Mouse (Mus musculus) embryonic facial prominence, embryonic 12.5 days (tissue): ENCODE results near the gene Alg9. TPM values are rescaled to one million over a fixed set of nuclear protein-coding genes. Genes with fewer than 3 reads are reported as not detected.

Experiments
- ATAC-seq: fragments of 200-750 bp; cut with Nextera tagmentation; 2 replicates; pipeline ENCODE4 v1.8.0; 2017; ENCODE audit not compliant: insufficient number of reproducible peaks, insufficient read depth, low FRiP score, low TSS enrichment
- H3K27ac ChIP-seq: fragments of 300-500 bp; sonication (generic); 2 replicates; pipeline ENCODE4 v1.5.1; 2016; ENCODE audit warnings: mild to moderate bottlenecking
- H3K27me3 ChIP-seq: fragments of 300-500 bp; sonication (generic); 2 replicates; pipeline ENCODE4 v1.6.1; 2016; ENCODE audit warnings: mild to moderate bottlenecking, moderate library complexity
- H3K36me3 ChIP-seq: fragments of 300-500 bp; sonication (generic); 2 replicates; pipeline ENCODE4 v1.6.1; 2016; ENCODE audit warnings: mild to moderate bottlenecking
- H3K4me1 ChIP-seq: fragments of 300-500 bp; sonication (generic); 2 replicates; pipeline ENCODE4 v1.6.1; 2016
- H3K4me2 ChIP-seq: fragments of 300-500 bp; sonication (generic); replicated peaks from 2 replicates; pipeline ENCODE4 v1.6.1; 2016; ENCODE audit warnings: mild to moderate bottlenecking, moderate library complexity
- H3K4me3 ChIP-seq: fragments of 300-500 bp; sonication (generic); 2 replicates; pipeline ENCODE4 v1.5.1; 2016; ENCODE audit warnings: mild to moderate bottlenecking
- H3K9ac ChIP-seq: fragments of 300-500 bp; sonication (generic); 2 replicates; pipeline ENCODE4 v1.6.1; 2016; ENCODE audit warnings: mild to moderate bottlenecking, moderate library complexity
- H3K9me3 ChIP-seq: fragments of 300-500 bp; sonication (generic); 2 replicates; pipeline ENCODE4 v1.6.1; 2016; ENCODE audit warnings: mild to moderate bottlenecking, moderate library complexity
- WGBS: fragments of 180-500 bp; shearing (Covaris S2); methylation state at CpG from one replicate; pipeline ENCODE4 v1.1.7; 2016; 5-methylcytosine and 5-hydroxymethylcytosine counted together
- polyA plus RNA-seq: library from polyadenylated mRNA; unstranded; fragments of >200 nt; fragmentation: Nextera tagmentation; extraction: Ambion mirVana; gene quantifications from 2 replicates; pipeline ENCODE4 v1.2.1, GENCODE M21; 2016

The Alg9 gene
- polyA plus RNA-seq, 1 experiment from 2014 or later = 43.9 TPM

- Histone ChIP-seq H3K9ac (peak overlapping the region; percentile 69), H3K9me3 (no peaks in the 10 kb centered on the region), H3K4me2 (peak overlapping the region; percentile 88), H3K36me3 (peaks cover 2% of the 10 kb centered on the region; the same call in 1 of the 2 replicates), H3K4me1 (peaks cover 4% of the 10 kb centered on the region; the same call in 1 of the 2 replicates), H3K4me3 (peak overlapping the region; percentile 72), H3K27ac (peak overlapping the region; percentile 82; the same call in 1 of the 2 replicates), H3K27me3 (no peaks in the 10 kb centered on the region)
- 7% methylated on average over 17 of the region's 17 CpGs for WGBS
- peak; percentile 30; the same call in 1 of the 2 replicates for ATAC-seq
Observed at GRCm38 (mm10) chr9:50767531-50768106, 7.2 kb upstream of the Alg9 start.

GRCm38 (mm10) chr9:50768107-50769002, 6.5 kb upstream of the Alg9 start, which contains the start of gene Fdxacb1:
Fdxacb1 (plus strand) TSS chr9:50768236.
- WGBS = 4% methylated on average over 59 of the region's 59 CpGs
- peak; percentile 92 for ATAC-seq
- H3K4me3 ChIP-seq = peak within 1 kb of the TSS; percentile 72

GRCm38 (mm10) chr9:50770011-50770410, 4.8 kb upstream of the Alg9 start:
- WGBS = 87% methylated on average over 2 of the region's 2 CpGs
- Histone ChIP-seq H3K36me3 (peaks cover 2% of the 10 kb centered on the region; the same call in 1 of the 2 replicates), H3K4me1 (peaks cover 9% of the 10 kb centered on the region), H3K27me3 (no peaks in the 10 kb centered on the region), H3K9me3 (no peaks in the 10 kb centered on the region), H3K9ac (no peak overlapping the region), H3K4me2 (no peak overlapping the region), H3K27ac (no peak overlapping the region), H3K4me3 (no peak overlapping the region)
- no peak for ATAC-seq

More at GRCm38 (mm10) chr9:50768107-50769002, 6.5 kb upstream of the Alg9 start, which contains the start of gene Fdxacb1:
- H3K4me2 ChIP-seq = peak within 1 kb of the TSS; percentile 88
- H3K9me3 ChIP-seq = no peaks in the 10 kb centered on the region
- peaks cover 2% of the 10 kb centered on the region; the same call in 1 of the 2 replicates for H3K36me3 ChIP-seq
- H3K9ac ChIP-seq = peak within 1 kb of the TSS; percentile 69
- peaks cover 4% of the 10 kb centered on the region; the same call in 1 of the 2 replicates for H3K4me1 ChIP-seq
- no peaks in the 10 kb centered on the region for H3K27me3 ChIP-seq
- peak within 1 kb of the TSS; percentile 82 for H3K27ac ChIP-seq

- Histone ChIP-seq H3K4me2 (peak overlapping the region; percentile 56), H3K27ac (no peak overlapping the region), H3K27me3 (no peaks in the 10 kb centered on the region), H3K9ac (no peak overlapping the region), H3K9me3 (no peaks in the 10 kb centered on the region), H3K4me3 (peak overlapping the region; percentile 85; the same call in 1 of the 2 replicates), H3K4me1 (peaks cover 14% of the 10 kb centered on the region), H3K36me3 (peaks cover 11% of the 10 kb centered on the region)
- no peak for ATAC-seq
- WGBS = 76% methylated on average over 4 of the region's 4 CpGs
Observed at GRCm38 (mm10) chr9:50774026-50774462, 775 bp upstream of the Alg9 start.

- Histone ChIP-seq H3K4me2 (peak overlapping the region; percentile 56), H3K9ac (peak overlapping the region; percentile 91), H3K27me3 (no peaks in the 10 kb centered on the region), H3K4me3 (peak overlapping the region; percentile 85), H3K27ac (peak overlapping the region; percentile 89), H3K36me3 (peaks cover 26% of the 10 kb centered on the region), H3K4me1 (peaks cover 14% of the 10 kb centered on the region), H3K9me3 (no peaks in the 10 kb centered on the region)
- WGBS = under 1% methylated on average over 30 of the region's 30 CpGs
- peak; percentile 68; the same call in 1 of the 2 replicates for ATAC-seq
Observed at GRCm38 (mm10) chr9:50775662-50776126, 875 bp downstream of the Alg9 start.

GRCm38 (mm10) chr9:50776162-50776760, 1.4 kb downstream of the Alg9 start:
- Histone ChIP-seq H3K4me1 (peaks cover 14% of the 10 kb centered on the region), H3K27me3 (no peaks in the 10 kb centered on the region), H3K36me3 (peaks cover 32% of the 10 kb centered on the region), H3K4me3 (peak overlapping the region; percentile 85), H3K9ac (peak overlapping the region; percentile 91), H3K9me3 (no peaks in the 10 kb centered on the region), H3K4me2 (peak overlapping the region; percentile 56), H3K27ac (no peak overlapping the region)
- ATAC-seq = no peak
- 65% methylated on average over 11 of the region's 11 CpGs for WGBS

GRCm38 (mm10) chr9:50782155-50782554, 7.3 kb downstream of the Alg9 start:
- no peak overlapping the region for H3K4me3 ChIP-seq
- no peaks in the 10 kb centered on the region for H3K4me1 ChIP-seq
- H3K36me3 ChIP-seq = peaks cover 74% of the 10 kb centered on the region
- WGBS = 72% methylated on average over 2 of the region's 2 CpGs
- no peak overlapping the region for H3K9ac ChIP-seq
- H3K9me3 ChIP-seq = no peaks in the 10 kb centered on the region
- no peak overlapping the region for H3K4me2 ChIP-seq
- no peaks in the 10 kb centered on the region for H3K27me3 ChIP-seq
- no peak for ATAC-seq
- no peak overlapping the region for H3K27ac ChIP-seq

GRCm38 (mm10) chr9:50795266-50795665, 20.4 kb downstream of the Alg9 start:
- H3K9me3 ChIP-seq = no peaks in the 10 kb centered on the region
- WGBS = 92% methylated on average over 3 of the region's 3 CpGs
- H3K4me3 ChIP-seq = no peak overlapping the region
- H3K36me3 ChIP-seq = peaks cover 47% of the 10 kb centered on the region
- no peak overlapping the region for H3K9ac ChIP-seq
- no peak overlapping the region for H3K27ac ChIP-seq
- ATAC-seq = no peak
- H3K4me1 ChIP-seq = no peaks in the 10 kb centered on the region
- H3K27me3 ChIP-seq = no peaks in the 10 kb centered on the region
- H3K4me2 ChIP-seq = no peak overlapping the region

GRCm38 (mm10) chr9:50796776-50797175, 22.0 kb downstream of the Alg9 start:
- Histone ChIP-seq H3K4me3 (no peak overlapping the region), H3K36me3 (peaks cover 47% of the 10 kb centered on the region), H3K9ac (no peak overlapping the region), H3K4me1 (no peaks in the 10 kb centered on the region), H3K4me2 (no peak overlapping the region), H3K27me3 (no peaks in the 10 kb centered on the region), H3K9me3 (no peaks in the 10 kb centered on the region), H3K27ac (no peak overlapping the region)
- 90% methylated on average over 8 of the region's 8 CpGs for WGBS
- ATAC-seq = no peak

- ATAC-seq = no peak
- 91% methylated on average over 7 of the region's 7 CpGs for WGBS
- H3K4me1 ChIP-seq = no peaks in the 10 kb centered on the region
- H3K27ac ChIP-seq = no peak overlapping the region
- H3K4me3 ChIP-seq = no peak overlapping the region
- no peaks in the 10 kb centered on the region for H3K27me3 ChIP-seq
- peaks cover 46% of the 10 kb centered on the region for H3K36me3 ChIP-seq
- no peak overlapping the region for H3K9ac ChIP-seq
- no peak overlapping the region for H3K4me2 ChIP-seq
- no peaks in the 10 kb centered on the region for H3K9me3 ChIP-seq
Observed at GRCm38 (mm10) chr9:50797641-50798040, 22.8 kb downstream of the Alg9 start.

GRCm38 (mm10) chr9:50798368-50798767, 23.5 kb downstream of the Alg9 start:
- Histone ChIP-seq H3K9ac (no peak overlapping the region), H3K4me2 (no peak overlapping the region), H3K4me3 (no peak overlapping the region), H3K4me1 (no peaks in the 10 kb centered on the region), H3K36me3 (peaks cover 51% of the 10 kb centered on the region), H3K27ac (no peak overlapping the region), H3K9me3 (no peaks in the 10 kb centered on the region), H3K27me3 (no peaks in the 10 kb centered on the region)
- 84% methylated on average over 5 of the region's 5 CpGs for WGBS
- ATAC-seq = no peak
